Mouse (Mus musculus): ENCODE results near the gene Map10.

DNA sequence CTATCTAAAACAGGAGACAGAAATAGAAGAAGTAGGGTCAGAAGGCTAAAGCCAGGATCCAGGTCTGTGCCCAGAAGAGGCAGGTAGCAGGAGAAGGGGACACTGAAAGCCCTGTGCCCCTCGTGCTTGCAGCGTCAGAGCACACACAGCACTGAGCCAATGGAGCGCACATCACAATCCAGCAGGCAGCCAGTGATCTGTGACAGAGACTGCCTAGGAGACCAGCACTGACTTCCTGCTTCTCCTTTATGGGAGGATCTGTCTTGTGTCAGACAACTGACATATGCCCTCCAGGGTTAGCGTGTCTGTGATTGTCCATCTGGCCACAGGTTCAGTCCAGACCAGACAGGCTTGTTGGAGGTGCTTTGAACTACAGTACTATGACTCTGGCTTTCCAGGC is 49.3 kb upstream of the Map10 start:
- TF ChIP-seq CTCF (IDR thresholded peaks at IDR 0.05; ENCODE audit: low read depth, low read length) = no peak
- no peak for TF ChIP-seq POLR2A (IDR thresholded peaks at IDR 0.05; ENCODE audit: extremely low read depth, insufficient read depth, low read length)
